Mouse (Mus musculus) midbrain, embryonic 13.5 days (tissue): Measurements from ENCODE around the gene Ptpn14. TPM values are rescaled to one million over a fixed set of nuclear protein-coding genes. Genes with fewer than 3 reads are reported as not detected.
"Not testable (repeated sequence)": the region's sequence is repeated elsewhere in the genome, so short reads cannot be mapped to it uniquely, and the experiment has no call there.

Experiments used
- ATAC-seq: fragments of 200-750 bp; cut with Nextera tagmentation; 2 replicates; pipeline ENCODE4 v1.8.0; 2017; ENCODE audit warnings: mild to moderate bottlenecking, moderate TSS enrichment, moderate library complexity
- H3K27ac ChIP-seq: fragments of 300-500 bp; sonication (generic); 2 replicates; pipeline ENCODE4 v1.5.1; 2015; ENCODE audit warnings: inconsistent platforms, mild to moderate bottlenecking, moderate library complexity
- H3K27me3 ChIP-seq: fragments of 300-500 bp; sonication (generic); 2 replicates; pipeline ENCODE4 v1.6.1; 2015; ENCODE audit warnings: mild to moderate bottlenecking, inconsistent platforms
- H3K36me3 ChIP-seq: fragments of 300-500 bp; sonication (generic); 2 replicates; pipeline ENCODE4 v1.6.1; 2015; ENCODE audit warnings: mild to moderate bottlenecking, inconsistent platforms
- H3K4me1 ChIP-seq: fragments of 300-500 bp; sonication (generic); replicated peaks from 2 replicates; pipeline ENCODE4 v1.6.1; 2015; ENCODE audit warnings: inconsistent platforms
- H3K4me2 ChIP-seq: fragments of 300-500 bp; sonication (generic); replicated peaks from 2 replicates; pipeline ENCODE4 v1.6.1; 2015; ENCODE audit warnings: moderate library complexity, mild to moderate bottlenecking, inconsistent platforms
- H3K4me3 ChIP-seq: fragments of 300-500 bp; sonication (generic); replicated peaks from 2 replicates; pipeline ENCODE4 v1.5.1; 2015; ENCODE audit warnings: mild to moderate bottlenecking, inconsistent platforms
- H3K9ac ChIP-seq: fragments of 300-500 bp; sonication (generic); replicated peaks from 2 replicates; pipeline ENCODE4 v1.6.1; 2015; ENCODE audit warnings: mild to moderate bottlenecking, inconsistent platforms
- H3K9me3 ChIP-seq: fragments of 300-500 bp; sonication (generic); 2 replicates; pipeline ENCODE4 v1.6.1; 2016; ENCODE audit warnings: mild to moderate bottlenecking, inconsistent platforms
- WGBS: fragments of 180-500 bp; shearing (Covaris S2); methylation state at CpG from one replicate; pipeline ENCODE4 v1.1.7; 2015; 5-methylcytosine and 5-hydroxymethylcytosine counted together
- polyA plus RNA-seq: library from polyadenylated mRNA; unstranded; fragments of >200 nt; fragmentation: Nextera tagmentation; extraction: Ambion mirVana; gene quantifications from 2 replicates; pipeline ENCODE4 v1.2.1, GENCODE M21; 2015

The Ptpn14 gene
- polyA plus RNA-seq, result 1.5 and 2.3 TPM in 2 replicates

DNA sequence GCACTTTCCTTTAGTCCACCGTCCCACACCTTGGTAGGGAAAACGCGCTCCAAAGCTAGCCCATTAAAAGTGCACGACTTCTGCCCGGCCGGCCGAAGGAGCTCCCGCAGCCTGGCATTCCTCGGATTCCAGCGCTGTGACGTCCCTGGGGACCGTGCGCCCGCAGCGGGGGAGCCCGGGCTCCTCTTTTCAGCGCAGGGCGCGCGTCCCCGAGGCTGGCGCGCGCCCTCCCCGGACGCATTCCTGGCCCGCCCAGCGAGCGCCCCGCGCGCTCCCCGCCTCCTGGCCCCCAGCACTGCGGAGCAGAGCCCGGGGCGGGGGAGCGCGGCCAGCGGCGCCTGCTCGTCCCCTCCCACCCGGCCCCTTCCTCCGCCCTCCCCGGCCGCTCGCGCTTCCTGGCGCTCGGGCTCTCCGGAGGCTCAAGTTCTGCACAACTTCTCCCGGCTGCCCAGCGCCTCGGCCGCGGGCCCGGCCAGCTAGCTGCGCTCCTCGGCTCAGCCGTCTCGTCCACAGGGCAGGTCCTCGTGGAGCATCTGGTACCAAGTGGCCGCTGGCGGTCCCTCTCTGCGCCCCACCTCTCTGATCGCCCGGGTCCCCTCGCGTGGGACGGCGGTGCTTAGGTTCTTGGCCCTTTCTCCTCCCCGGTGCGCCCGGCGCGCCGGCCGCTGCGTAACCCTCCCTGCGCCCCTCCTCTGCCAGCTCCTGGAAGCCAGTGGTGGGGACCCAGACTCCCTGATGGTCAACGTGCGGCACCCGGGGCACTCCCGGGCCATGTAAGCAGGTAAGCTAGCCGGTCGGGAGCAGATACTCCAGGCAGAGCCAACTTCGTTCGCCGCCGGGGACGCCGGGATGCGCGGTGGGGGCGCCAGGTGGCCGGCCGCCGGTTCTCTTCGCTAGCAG, at the start of gene Ptpn14:
Ptpn14 (plus strand) TSS at position 385 of the 900 bp plus-strand sequence.
- no peaks in the 10 kb centered on the region for H3K9me3 ChIP-seq
- under 1% methylated on average over 93 of the region's 98 CpGs for WGBS
- H3K36me3 ChIP-seq, result no peaks in the 10 kb centered on the region

GRCm38 (mm10) chr1:189679555-189679954, 48.5 kb upstream of the Ptpn14 start:
- no peak for ATAC-seq
- Histone ChIP-seq H3K27ac (no peak overlapping the region), H3K27me3 (no peaks in the 10 kb centered on the region), H3K4me2 (no peak overlapping the region), H3K9ac (no peak overlapping the region), H3K4me1 (no peaks in the 10 kb centered on the region), H3K9me3 (no peaks in the 10 kb centered on the region), H3K36me3 (peaks cover 45% of the 10 kb centered on the region), H3K4me3 (no peak overlapping the region)
- 95% methylated on average over 3 of the region's 3 CpGs for WGBS

More for the DNA sequence above, at the start of gene Ptpn14:
- H3K27me3 ChIP-seq, result peaks cover 57% of the 10 kb centered on the region
- peak within 1 kb of the TSS; percentile 99 for H3K4me2 ChIP-seq
- peak within 1 kb of the TSS; percentile 58 for H3K9ac ChIP-seq
- H3K4me3 ChIP-seq, result peak within 1 kb of the TSS; percentile 57
- no peak within 1 kb of the TSS for H3K27ac ChIP-seq
- H3K4me1 ChIP-seq, result peaks cover 30% of the 10 kb centered on the region
- peak; percentile 91 for ATAC-seq

GRCm38 (mm10) chr1:189684786-189685415, 43.2 kb upstream of the Ptpn14 start:
- Histone ChIP-seq H3K9me3 (no peaks in the 10 kb centered on the region), H3K9ac (no peak overlapping the region), H3K36me3 (peaks cover 34% of the 10 kb centered on the region), H3K27ac (no peak overlapping the region), H3K4me3 (no peak overlapping the region), H3K4me1 (peaks cover 34% of the 10 kb centered on the region), H3K27me3 (no peaks in the 10 kb centered on the region), H3K4me2 (no peak overlapping the region)
- ATAC-seq, result no peak
- 94% methylated on average over 9 of the region's 9 CpGs for WGBS

GRCm38 (mm10) chr1:189686025-189686424, 42.0 kb upstream of the Ptpn14 start:
- no peaks in the 10 kb centered on the region for H3K9me3 ChIP-seq
- no peak overlapping the region for H3K27ac ChIP-seq
- H3K4me1 ChIP-seq, result peaks cover 36% of the 10 kb centered on the region
- H3K36me3 ChIP-seq, result peaks cover 24% of the 10 kb centered on the region
- H3K9ac ChIP-seq, result no peak overlapping the region
- H3K4me2 ChIP-seq, result no peak overlapping the region
- no peaks in the 10 kb centered on the region for H3K27me3 ChIP-seq
- peak overlapping the region; percentile 18 for H3K4me3 ChIP-seq
- ATAC-seq, result no peak
- 91% methylated on average over 6 of the region's 6 CpGs for WGBS

DNA sequence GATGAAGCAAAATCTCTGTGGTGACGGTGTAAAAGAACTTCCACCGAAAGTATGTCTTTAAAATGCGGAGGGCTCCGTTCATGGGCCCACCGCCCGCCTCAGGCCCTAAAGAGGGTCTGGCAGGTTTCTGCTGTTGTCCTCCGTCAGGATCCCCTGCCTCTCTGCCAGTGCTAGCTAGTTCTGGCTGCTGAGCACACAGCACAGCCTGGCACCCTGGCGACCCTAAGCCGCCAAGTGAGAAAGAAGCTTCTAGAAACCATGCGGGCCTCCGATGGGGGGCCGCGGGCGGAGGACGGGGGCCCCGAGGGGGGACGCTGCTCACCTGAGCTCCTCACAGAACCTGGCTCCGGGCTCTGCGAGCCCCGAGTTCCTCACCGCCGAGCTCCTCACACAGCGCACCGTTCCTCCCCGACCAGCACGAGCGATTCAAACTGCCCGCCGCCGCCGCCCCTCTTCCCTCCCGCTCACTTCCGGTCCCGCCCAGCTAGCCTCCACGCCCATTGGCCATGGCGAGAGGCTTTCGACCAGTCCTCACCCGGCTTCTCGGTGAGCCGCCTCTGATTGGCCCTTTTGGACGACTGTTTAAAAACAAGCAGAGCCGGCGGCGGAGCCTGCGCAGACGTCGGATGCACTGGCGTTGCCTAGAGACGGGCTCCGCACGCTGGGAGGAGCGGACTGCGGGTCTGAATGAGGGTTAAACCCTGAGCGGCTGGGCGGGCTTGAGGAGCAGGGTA, 40.2 kb upstream of the Ptpn14 start, which contains the start of gene Cenpf:
Cenpf (minus strand) TSS at position 433 of the 734 bp plus-strand sequence.
- ATAC-seq, result peak; percentile 100
- Histone ChIP-seq H3K4me3 (peak within 1 kb of the TSS; percentile 73), H3K4me1 (peaks cover 36% of the 10 kb centered on the region), H3K36me3 (peaks cover 14% of the 10 kb centered on the region), H3K27me3 (no peaks in the 10 kb centered on the region), H3K9ac (peak within 1 kb of the TSS; percentile 71), H3K27ac (0 out of 2 replicates have a peak within 1 kb of the TSS, but pooled peaks have one; percentile 9), H3K9me3 (no peaks in the 10 kb centered on the region), H3K4me2 (peak within 1 kb of the TSS; percentile 92)
- under 1% methylated on average over 54 of the region's 55 CpGs for WGBS

DNA sequence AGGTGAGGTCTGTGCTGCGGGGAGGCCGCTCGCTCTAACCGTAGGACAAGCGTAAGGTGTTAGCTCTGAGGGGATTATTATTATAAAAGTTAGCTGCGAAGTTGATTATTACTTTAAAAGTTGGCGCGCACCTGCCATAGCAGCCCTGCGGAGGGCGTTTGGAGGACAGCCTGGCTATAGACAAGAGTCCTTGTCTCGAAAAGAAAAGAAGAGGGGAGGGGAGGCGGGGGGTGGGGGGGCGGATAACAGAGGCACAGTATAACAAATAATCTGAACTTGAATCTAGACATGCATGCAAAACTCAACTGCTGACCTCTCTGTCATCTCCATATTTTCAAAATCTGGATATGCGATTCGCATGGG, 39.7 kb upstream of the Ptpn14 start:
- Histone ChIP-seq H3K36me3 (peaks cover 13% of the 10 kb centered on the region), H3K4me2 (peak overlapping the region; percentile 92), H3K27me3 (no peaks in the 10 kb centered on the region), H3K9me3 (no peaks in the 10 kb centered on the region), H3K27ac (no peak overlapping the region), H3K4me1 (peaks cover 36% of the 10 kb centered on the region), H3K9ac (peak overlapping the region; percentile 57), H3K4me3 (peak overlapping the region; percentile 73)
- no peak for ATAC-seq
- under 1% methylated on average over 15 of the region's 15 CpGs for WGBS

DNA sequence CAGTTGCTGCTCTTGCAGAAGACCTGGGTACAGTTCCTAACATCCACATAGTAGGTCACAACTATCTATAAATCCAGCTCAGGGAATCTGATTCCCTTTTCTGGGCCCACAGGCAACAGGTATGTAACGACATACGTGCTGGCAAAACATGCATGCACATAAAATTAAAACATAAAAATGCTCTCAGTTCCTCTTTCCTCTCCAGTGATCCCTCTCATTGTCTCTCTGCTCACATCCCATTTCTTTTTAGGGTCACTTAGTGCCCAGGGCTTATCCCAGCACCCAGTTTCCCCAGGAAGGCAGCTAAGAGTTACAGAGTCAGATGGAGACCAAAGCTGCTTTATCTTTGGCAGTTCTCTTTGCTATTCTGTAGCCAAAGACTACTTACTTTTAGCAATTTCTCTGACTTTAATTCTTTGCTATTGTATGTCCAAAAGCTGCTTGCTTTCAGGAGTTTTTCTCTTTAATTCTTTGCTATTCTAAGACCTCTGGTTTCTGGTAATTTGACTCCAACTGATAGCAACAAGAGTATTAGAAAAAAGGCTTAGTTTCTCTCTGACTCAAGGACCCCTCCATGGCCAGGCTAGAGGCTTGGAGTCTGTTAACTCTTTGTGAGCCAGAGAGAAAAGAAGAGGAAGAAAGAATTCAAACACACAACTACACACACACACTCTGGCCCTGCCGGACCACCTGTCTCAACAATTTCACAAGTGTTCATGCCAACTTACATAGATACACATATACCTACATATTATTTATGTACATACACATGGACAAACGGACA, 38.8 kb upstream of the Ptpn14 start:
- Histone ChIP-seq H3K9me3 (no peaks in the 10 kb centered on the region), H3K36me3 (0 out of 2 replicates have a peak, but pooled peaks cover 5% of the 10 kb centered on the region), H3K9ac (peak overlapping the region; percentile 57; the same call in 1 of the 2 replicates), H3K4me3 (peak overlapping the region; percentile 73), H3K4me2 (peak overlapping the region; percentile 92), H3K27me3 (no peaks in the 10 kb centered on the region), H3K4me1 (peaks cover 36% of the 10 kb centered on the region), H3K27ac (no peak overlapping the region)
- 17% methylated on average over 4 of the region's 4 CpGs for WGBS
- no peak for ATAC-seq

DNA sequence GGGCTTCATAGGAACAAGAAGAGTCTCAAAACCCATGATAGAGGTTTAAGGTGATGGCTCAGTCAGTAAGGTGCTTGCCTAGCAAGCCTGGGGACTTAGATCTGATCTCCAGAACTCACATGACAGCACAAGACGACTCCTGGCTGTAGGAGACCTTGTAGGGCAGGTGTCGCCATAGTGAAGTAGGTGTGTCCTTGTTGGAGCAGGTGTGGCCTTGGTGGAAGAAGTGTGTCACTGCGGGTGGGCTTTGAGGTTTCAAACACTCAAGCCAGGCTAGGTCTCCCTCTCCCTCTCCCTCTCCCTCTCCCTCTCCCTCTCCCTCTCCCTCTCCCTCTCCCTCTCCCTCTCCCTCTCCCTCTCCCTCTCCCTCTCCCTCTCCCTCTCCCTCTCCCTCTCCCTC, 35.6 kb upstream of the Ptpn14 start:
- H3K27ac ChIP-seq, H3K4me2 ChIP-seq, H3K9ac ChIP-seq, ATAC-seq, H3K9me3 ChIP-seq, H3K4me3 ChIP-seq, H3K27me3 ChIP-seq, H3K36me3 ChIP-seq: not testable (repeated sequence)
- 51% methylated on average over 3 of the region's 3 CpGs for WGBS
- peaks cover 20% of the 10 kb centered on the region for H3K4me1 ChIP-seq

GRCm38 (mm10) chr1:189694391-189694790, 33.7 kb upstream of the Ptpn14 start:
- H3K4me1 ChIP-seq, result peaks cover 7% of the 10 kb centered on the region; the same call in 1 of the 2 replicates
- H3K36me3 ChIP-seq, result no peaks in the 10 kb centered on the region
- ATAC-seq, result no peak
- H3K9me3 ChIP-seq, result no peaks in the 10 kb centered on the region
- H3K27ac ChIP-seq, result no peak overlapping the region
- 95% methylated on average over 2 of the region's 2 CpGs for WGBS
- H3K27me3 ChIP-seq, result no peaks in the 10 kb centered on the region
- no peak overlapping the region for H3K4me3 ChIP-seq
- no peak overlapping the region for H3K4me2 ChIP-seq
- H3K9ac ChIP-seq, result no peak overlapping the region

GRCm38 (mm10) chr1:189695321-189695720, 32.7 kb upstream of the Ptpn14 start:
- Histone ChIP-seq H3K27me3 (no peaks in the 10 kb centered on the region), H3K36me3 (no peaks in the 10 kb centered on the region), H3K4me1 (no peaks in the 10 kb centered on the region), H3K9ac (no peak overlapping the region), H3K4me2 (no peak overlapping the region), H3K9me3 (no peaks in the 10 kb centered on the region), H3K4me3 (no peak overlapping the region), H3K27ac (no peak overlapping the region)
- ATAC-seq, result no peak

DNA sequence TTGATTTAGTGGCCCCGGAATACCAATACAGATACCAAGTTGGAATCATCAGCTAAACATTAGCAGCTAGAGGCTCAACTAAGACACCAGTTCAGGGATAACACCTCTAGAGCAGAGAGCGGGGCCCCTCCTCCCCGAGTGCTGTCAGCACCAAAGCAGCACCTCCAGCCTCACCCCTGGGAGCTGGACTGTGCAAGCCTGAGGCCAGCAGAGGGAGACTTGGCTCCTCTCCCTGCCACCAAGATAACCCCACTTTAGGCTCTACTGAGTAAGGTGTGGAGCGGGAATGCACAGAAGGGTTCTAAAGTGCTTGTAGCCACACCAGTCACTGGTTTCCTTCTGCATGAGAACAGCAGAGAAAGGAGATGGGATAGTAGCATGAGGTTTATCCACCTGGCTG, 29.7 kb upstream of the Ptpn14 start:
- no peak overlapping the region for H3K9ac ChIP-seq
- H3K4me3 ChIP-seq, result no peak overlapping the region
- ATAC-seq, result no peak
- 78% methylated on average over 4 of the region's 4 CpGs for WGBS
- no peaks in the 10 kb centered on the region for H3K9me3 ChIP-seq
- no peaks in the 10 kb centered on the region for H3K36me3 ChIP-seq
- no peaks in the 10 kb centered on the region for H3K27me3 ChIP-seq
- H3K27ac ChIP-seq, result no peak overlapping the region
- no peak overlapping the region for H3K4me2 ChIP-seq
- H3K4me1 ChIP-seq, result no peaks in the 10 kb centered on the region
